Mouse (Mus musculus): ENCODE measurements around the gene Surf4. TPM values are rescaled to one million over a fixed set of nuclear protein-coding genes. Genes with fewer than 3 reads are reported as not detected.

The Surf4 gene
- polyA plus RNA-seq (2014; fragmentation: Illumina TruSeq; extraction: RNeasy Lipid Tissue Mini Kit (QIAGEN cat#74804); ENCODE audit: insufficient read depth, low read depth, low replicate concordance) = 80.2 TPM

GRCm38 (mm10) chr2:26933304-26934055 is at the start of gene Surf4, which contains the start of gene Stkld1:
Gene Surf4 (minus strand): TSS chr2:26933928.
Gene Stkld1 (plus strand): TSS chr2:26934047.

GRCm38 (mm10) chr2:26973116-26973515 is 39.4 kb upstream of the Surf4 start, which contains the start of gene Adamts13:
Gene Adamts13 (plus strand): TSS chr2:26973416.

GRCm38 (mm10) chr2:26963923-26964723 is 30.4 kb upstream of the Surf4 start, which contains the start of gene Rexo4:
Gene Rexo4 (minus strand): TSS chr2:26964386.

GRCm38 (mm10) chr2:26915927-26916728 is 17.6 kb downstream of the Surf4 start, which contains the start of the genes Surf2 and Surf1:
Gene Surf2 (plus strand): TSS chr2:26916367.
Gene Surf1 (minus strand): TSS chr2:26916530.

GRCm38 (mm10) chr2:26910124-26910993 is 23.4 kb downstream of the Surf4 start, which contains the start of the genes Med22 and Rpl7a:
Gene Med22 (minus strand): TSS chr2:26910677.
Gene Rpl7a (plus strand): TSS chr2:26910764.

GRCm38 (mm10) chr2:26902467-26903220 is 31.1 kb downstream of the Surf4 start, which contains the start of gene Surf6:
Gene Surf6 (minus strand): TSS chr2:26902879.

Other genes starting within 250 kb of the Surf4 start
- not detected for gene Abo, start 68.9 kb downstream of the Surf4 start, polyA plus RNA-seq (2014; fragmentation: Illumina TruSeq; extraction: RNeasy Lipid Tissue Mini Kit (QIAGEN cat#74804); ENCODE audit: insufficient read depth, low read depth, low replicate concordance)
- gene Surf6, start 31.0 kb downstream of the Surf4 start, polyA plus RNA-seq (2014; fragmentation: Illumina TruSeq; extraction: RNeasy Lipid Tissue Mini Kit (QIAGEN cat#74804); ENCODE audit: insufficient read depth, low read depth, low replicate concordance) = 10.8 TPM
- 21.4 TPM for gene Med22, start 23.3 kb downstream of the Surf4 start, polyA plus RNA-seq (2014; fragmentation: Illumina TruSeq; extraction: RNeasy Lipid Tissue Mini Kit (QIAGEN cat#74804); ENCODE audit: insufficient read depth, low read depth, low replicate concordance)
- 1,186 TPM for gene Rpl7a, start 23.2 kb downstream of the Surf4 start, polyA plus RNA-seq (2014; fragmentation: Illumina TruSeq; extraction: RNeasy Lipid Tissue Mini Kit (QIAGEN cat#74804); ENCODE audit: insufficient read depth, low read depth, low replicate concordance)
- gene Surf2, start 17.6 kb downstream of the Surf4 start, polyA plus RNA-seq (2014; fragmentation: Illumina TruSeq; extraction: RNeasy Lipid Tissue Mini Kit (QIAGEN cat#74804); ENCODE audit: insufficient read depth, low read depth, low replicate concordance) = 19.5 TPM
- gene Surf1, start 17.4 kb downstream of the Surf4 start, polyA plus RNA-seq (2014; fragmentation: Illumina TruSeq; extraction: RNeasy Lipid Tissue Mini Kit (QIAGEN cat#74804); ENCODE audit: insufficient read depth, low read depth, low replicate concordance) = 65.1 TPM
- gene Stkld1, start 119 bp upstream of the Surf4 start, polyA plus RNA-seq (2014; fragmentation: Illumina TruSeq; extraction: RNeasy Lipid Tissue Mini Kit (QIAGEN cat#74804); ENCODE audit: insufficient read depth, low read depth, low replicate concordance) = 0.17 TPM
- 23.4 TPM for gene Rexo4, start 30.5 kb upstream of the Surf4 start, polyA plus RNA-seq (2014; fragmentation: Illumina TruSeq; extraction: RNeasy Lipid Tissue Mini Kit (QIAGEN cat#74804); ENCODE audit: insufficient read depth, low read depth, low replicate concordance)
- 0.21 TPM for gene Adamts13, start 39.5 kb upstream of the Surf4 start, polyA plus RNA-seq (2014; fragmentation: Illumina TruSeq; extraction: RNeasy Lipid Tissue Mini Kit (QIAGEN cat#74804); ENCODE audit: insufficient read depth, low read depth, low replicate concordance)
- 25.7 TPM for gene Cacfd1, start 76.0 kb upstream of the Surf4 start, polyA plus RNA-seq (2014; fragmentation: Illumina TruSeq; extraction: RNeasy Lipid Tissue Mini Kit (QIAGEN cat#74804); ENCODE audit: insufficient read depth, low read depth, low replicate concordance)
- 2.3 TPM for gene Slc2a6, start 94.1 kb upstream of the Surf4 start, polyA plus RNA-seq (2014; fragmentation: Illumina TruSeq; extraction: RNeasy Lipid Tissue Mini Kit (QIAGEN cat#74804); ENCODE audit: insufficient read depth, low read depth, low replicate concordance)
- 0.33 TPM for gene Mymk, start 138.3 kb upstream of the Surf4 start, polyA plus RNA-seq (2014; fragmentation: Illumina TruSeq; extraction: RNeasy Lipid Tissue Mini Kit (QIAGEN cat#74804); ENCODE audit: insufficient read depth, low read depth, low replicate concordance)
- gene Adamtsl2, start 145.5 kb upstream of the Surf4 start, polyA plus RNA-seq (2014; fragmentation: Illumina TruSeq; extraction: RNeasy Lipid Tissue Mini Kit (QIAGEN cat#74804); ENCODE audit: insufficient read depth, low read depth, low replicate concordance) = 50.5 TPM
- not detected for gene Fam163b, start 208.6 kb upstream of the Surf4 start, polyA plus RNA-seq (2014; fragmentation: Illumina TruSeq; extraction: RNeasy Lipid Tissue Mini Kit (QIAGEN cat#74804); ENCODE audit: insufficient read depth, low read depth, low replicate concordance)
- not detected for gene Dbh, start 231.3 kb upstream of the Surf4 start, polyA plus RNA-seq (2014; fragmentation: Illumina TruSeq; extraction: RNeasy Lipid Tissue Mini Kit (QIAGEN cat#74804); ENCODE audit: insufficient read depth, low read depth, low replicate concordance)

Data from lung, adult 10 weeks (tissue).